Mouse (Mus musculus): ENCODE measurements at regions not wholly inside any gene's neighbourhood (a gene's known extent, or its start where the extent isn't known, plus 50 kb on each side); places are given as distances from the start of the nearest gene placed in this dataset.
"Not testable (repeated sequence)": the region's sequence is repeated elsewhere in the genome, so short reads cannot be mapped to it uniquely, and the experiment has no call there.

- not testable (repeated sequence) for H3K4me3 ChIP-seq; H3K4me1 ChIP-seq (replicated peaks); H3K9ac ChIP-seq; H3K4me2 ChIP-seq; H3K9me3 ChIP-seq (replicated peaks); ATAC-seq (ENCODE audit: insufficient number of reproducible peaks, low FRiP score); H3K36me3 ChIP-seq; H3K27ac ChIP-seq (ENCODE audit: poor library complexity, severe bottlenecking); H3K27me3 ChIP-seq (replicated peaks)
- WGBS, result 78% methylated on average over 2 of the region's 2 CpGs
Measured at GRCm38 (mm10) chr15:37074207-37074606, 66.6 kb upstream of the Zfp706 start.

- Histone ChIP-seq H3K9ac (no peak overlapping the region), H3K27ac (ENCODE audit: poor library complexity, severe bottlenecking) (no peak overlapping the region), H3K4me2 (no peak overlapping the region), H3K4me3 (no peak overlapping the region), H3K4me1 (replicated peaks) (no peaks in the 10 kb centered on the region), H3K27me3 (replicated peaks) (no peaks in the 10 kb centered on the region), H3K36me3 (no peaks in the 10 kb centered on the region), H3K9me3 (replicated peaks) (no peaks in the 10 kb centered on the region; the same call in 1 of the 2 replicates)
- no peak for ATAC-seq (ENCODE audit: insufficient number of reproducible peaks, low FRiP score)
- WGBS, result 68% methylated on average over 5 of the region's 5 CpGs
Measured at GRCm38 (mm10) chr15:37072202-37072862, 64.8 kb upstream of the Zfp706 start.

GRCm38 (mm10) chr15:37070188-37070587, 62.6 kb upstream of the Zfp706 start:
- no peaks in the 10 kb centered on the region for H3K4me1 ChIP-seq (replicated peaks)
- no peaks in the 10 kb centered on the region; the same call in 1 of the 2 replicates for H3K9me3 ChIP-seq (replicated peaks)
- no peak overlapping the region for H3K4me2 ChIP-seq
- no peak overlapping the region for H3K27ac ChIP-seq (ENCODE audit: poor library complexity, severe bottlenecking)
- H3K36me3 ChIP-seq, result no peaks in the 10 kb centered on the region
- H3K4me3 ChIP-seq, result no peak overlapping the region
- no peak overlapping the region for H3K9ac ChIP-seq
- H3K27me3 ChIP-seq (replicated peaks), result no peaks in the 10 kb centered on the region
- no peak for ATAC-seq (ENCODE audit: insufficient number of reproducible peaks, low FRiP score)
- 52% methylated on average over 3 of the region's 3 CpGs for WGBS

GRCm38 (mm10) chr15:37067326-37067725, 59.8 kb upstream of the Zfp706 start:
- 80% methylated on average over 4 of the region's 4 CpGs for WGBS
- Histone ChIP-seq H3K36me3 (no peaks in the 10 kb centered on the region), H3K4me2 (no peak overlapping the region), H3K9me3 (replicated peaks) (no peaks in the 10 kb centered on the region; the same call in 1 of the 2 replicates), H3K9ac (no peak overlapping the region), H3K4me3 (no peak overlapping the region), H3K27ac (ENCODE audit: poor library complexity, severe bottlenecking) (no peak overlapping the region), H3K4me1 (replicated peaks) (no peaks in the 10 kb centered on the region), H3K27me3 (replicated peaks) (no peaks in the 10 kb centered on the region)
- ATAC-seq (ENCODE audit: insufficient number of reproducible peaks, low FRiP score), result no peak

GRCm38 (mm10) chr15:37065926-37066550, 58.5 kb upstream of the Zfp706 start:
- Histone ChIP-seq H3K27me3 (replicated peaks) (no peaks in the 10 kb centered on the region), H3K4me2 (no peak overlapping the region), H3K27ac (ENCODE audit: poor library complexity, severe bottlenecking) (no peak overlapping the region), H3K9ac (no peak overlapping the region), H3K9me3 (replicated peaks) (no peaks in the 10 kb centered on the region; the same call in 1 of the 2 replicates), H3K36me3 (no peaks in the 10 kb centered on the region), H3K4me3 (no peak overlapping the region), H3K4me1 (replicated peaks) (no peaks in the 10 kb centered on the region)
- WGBS, result 69% methylated on average over 9 of the region's 9 CpGs
- ATAC-seq (ENCODE audit: insufficient number of reproducible peaks, low FRiP score), result no peak

- H3K4me1 ChIP-seq (replicated peaks), result peaks cover 2% of the 10 kb centered on the region; the same call in 1 of the 2 replicates
- WGBS, result 83% methylated on average over 6 of the region's 6 CpGs
- H3K9ac ChIP-seq, result no peak overlapping the region
- no peak overlapping the region for H3K4me2 ChIP-seq
- H3K36me3 ChIP-seq, result no peaks in the 10 kb centered on the region
- no peaks in the 10 kb centered on the region; the same call in 1 of the 2 replicates for H3K9me3 ChIP-seq (replicated peaks)
- H3K4me3 ChIP-seq, result no peak overlapping the region
- no peaks in the 10 kb centered on the region for H3K27me3 ChIP-seq (replicated peaks)
- no peak for ATAC-seq (ENCODE audit: insufficient number of reproducible peaks, low FRiP score)
- H3K27ac ChIP-seq (ENCODE audit: poor library complexity, severe bottlenecking), result no peak overlapping the region
Measured at GRCm38 (mm10) chr15:37065408-37065807, 57.8 kb upstream of the Zfp706 start.

GRCm38 (mm10) chr15:37063781-37064383, 56.3 kb upstream of the Zfp706 start:
- ATAC-seq (ENCODE audit: insufficient number of reproducible peaks, low FRiP score), result no peak
- WGBS, result 78% methylated on average over 6 of the region's 6 CpGs
- peaks cover 5% of the 10 kb centered on the region; the same call in 1 of the 2 replicates for H3K4me1 ChIP-seq (replicated peaks)
- no peaks in the 10 kb centered on the region for H3K9me3 ChIP-seq (replicated peaks)
- no peak overlapping the region for H3K4me3 ChIP-seq
- no peak overlapping the region for H3K4me2 ChIP-seq
- H3K27ac ChIP-seq (ENCODE audit: poor library complexity, severe bottlenecking), result no peak overlapping the region
- H3K36me3 ChIP-seq, result no peaks in the 10 kb centered on the region
- no peak overlapping the region for H3K9ac ChIP-seq
- no peaks in the 10 kb centered on the region for H3K27me3 ChIP-seq (replicated peaks)

- H3K4me3 ChIP-seq, result no peak overlapping the region
- no peaks in the 10 kb centered on the region for H3K36me3 ChIP-seq
- no peak overlapping the region for H3K9ac ChIP-seq
- 83% methylated on average over 7 of the region's 7 CpGs for WGBS
- H3K4me2 ChIP-seq, result no peak overlapping the region
- H3K27ac ChIP-seq (ENCODE audit: poor library complexity, severe bottlenecking), result no peak overlapping the region
- no peaks in the 10 kb centered on the region for H3K27me3 ChIP-seq (replicated peaks)
- no peaks in the 10 kb centered on the region for H3K9me3 ChIP-seq (replicated peaks)
- no peak for ATAC-seq (ENCODE audit: insufficient number of reproducible peaks, low FRiP score)
- H3K4me1 ChIP-seq (replicated peaks), result peaks cover 5% of the 10 kb centered on the region; the same call in 1 of the 2 replicates
Measured at GRCm38 (mm10) chr15:37062585-37062984, 55.0 kb upstream of the Zfp706 start.

GRCm38 (mm10) chr15:37061501-37061900, 53.9 kb upstream of the Zfp706 start:
- H3K36me3 ChIP-seq, result no peaks in the 10 kb centered on the region
- no peak overlapping the region for H3K9ac ChIP-seq
- 90% methylated on average over 6 of the region's 6 CpGs for WGBS
- H3K4me2 ChIP-seq, result no peak overlapping the region
- no peak overlapping the region for H3K4me3 ChIP-seq
- H3K27ac ChIP-seq (ENCODE audit: poor library complexity, severe bottlenecking), result no peak overlapping the region
- ATAC-seq (ENCODE audit: insufficient number of reproducible peaks, low FRiP score), result no peak
- H3K9me3 ChIP-seq (replicated peaks), result no peaks in the 10 kb centered on the region
- H3K4me1 ChIP-seq (replicated peaks), result peaks cover 5% of the 10 kb centered on the region; the same call in 1 of the 2 replicates
- no peaks in the 10 kb centered on the region for H3K27me3 ChIP-seq (replicated peaks)

GRCm38 (mm10) chr15:37060831-37061230, 53.3 kb upstream of the Zfp706 start:
- ATAC-seq (ENCODE audit: insufficient number of reproducible peaks, low FRiP score), result no peak
- Histone ChIP-seq H3K9me3 (replicated peaks) (peaks cover 2% of the 10 kb centered on the region), H3K4me3 (no peak overlapping the region), H3K9ac (no peak overlapping the region), H3K27ac (ENCODE audit: poor library complexity, severe bottlenecking) (no peak overlapping the region), H3K4me1 (replicated peaks) (peaks cover 5% of the 10 kb centered on the region; the same call in 1 of the 2 replicates), H3K36me3 (no peaks in the 10 kb centered on the region), H3K4me2 (no peak overlapping the region), H3K27me3 (replicated peaks) (no peaks in the 10 kb centered on the region)
- 91% methylated on average over 6 of the region's 6 CpGs for WGBS
